Mouse (Mus musculus) embryonic facial prominence, embryonic 10.5 days (tissue): ENCODE data around the gene Arhgap20. TPM values are rescaled to one million over a fixed set of nuclear protein-coding genes. Genes with fewer than 3 reads are reported as not detected.

Source experiments
- DNase-seq: peaks from one replicate; pipeline ENCODE4 v3.0.0-alpha.2; 2017; ENCODE audit warnings: low spot score
- H3K27ac ChIP-seq: fragments of 300-500 bp; sonication (generic); replicated peaks from 2 replicates; pipeline ENCODE4 v1.5.1; 2016; ENCODE audit warnings: mild to moderate bottlenecking
- H3K27me3 ChIP-seq: fragments of 300-500 bp; sonication (generic); replicated peaks from 2 replicates; pipeline ENCODE4 v1.6.1; 2016; ENCODE audit warnings: low read depth, mild to moderate bottlenecking; ENCODE audit not compliant: poor library complexity, severe bottlenecking
- H3K36me3 ChIP-seq: fragments of 300-500 bp; sonication (generic); replicated peaks from 2 replicates; pipeline ENCODE4 v1.6.1; 2016; ENCODE audit warnings: mild to moderate bottlenecking, moderate library complexity
- H3K4me1 ChIP-seq: fragments of 300-500 bp; sonication (generic); 2 replicates; pipeline ENCODE4 v1.6.1; 2016
- H3K4me3 ChIP-seq: fragments of 300-500 bp; sonication (generic); 2 replicates; pipeline ENCODE4 v1.5.1; 2016; ENCODE audit warnings: mild to moderate bottlenecking, moderate library complexity
- H3K9me3 ChIP-seq: fragments of 300-500 bp; sonication (generic); 2 replicates; pipeline ENCODE4 v1.6.1; 2016; ENCODE audit warnings: mild to moderate bottlenecking
- WGBS: fragments of 180-500 bp; shearing (Covaris S2); methylation state at CpG from one replicate; pipeline ENCODE4 v1.1.7; 2016; 5-methylcytosine and 5-hydroxymethylcytosine counted together
- polyA plus RNA-seq: library from polyadenylated mRNA; unstranded; fragments of >200 nt; fragmentation: Nextera tagmentation; extraction: Ambion mirVana; gene quantifications from 2 replicates; pipeline ENCODE4 v1.2.1, GENCODE M21; 2016

The Arhgap20 gene
- polyA plus RNA-seq, 1 experiment from 2014 or later, result 1.5 TPM

DNA sequence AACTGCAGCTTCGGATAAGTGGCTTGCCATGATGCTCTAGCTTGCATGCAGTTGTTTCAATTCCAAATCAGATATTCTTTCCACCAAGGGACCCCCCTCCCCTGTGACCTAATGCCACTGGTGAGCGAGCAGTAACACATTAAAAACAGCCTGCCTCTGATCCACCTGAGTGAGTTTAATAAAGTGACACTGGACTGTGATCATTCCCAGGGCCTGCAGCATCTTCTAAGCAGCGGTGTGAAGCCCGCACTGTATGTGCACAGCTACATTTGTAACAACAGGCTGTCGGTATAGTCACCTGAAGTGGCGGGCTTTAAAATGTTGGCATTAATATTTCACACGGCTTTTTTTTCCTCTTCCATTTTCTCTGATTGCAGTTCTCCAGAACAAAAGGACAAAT lies 59.4 kb downstream of the Arhgap20 start:
- H3K4me3 ChIP-seq, result no peak overlapping the region
- DNase-seq, result no peak
- no peak overlapping the region for H3K27ac ChIP-seq
- no peaks in the 10 kb centered on the region for H3K36me3 ChIP-seq
- H3K9me3 ChIP-seq, result no peaks in the 10 kb centered on the region
- H3K27me3 ChIP-seq, result no peaks in the 10 kb centered on the region
- WGBS, result 92% methylated on average over 7 of the region's 7 CpGs
- H3K4me1 ChIP-seq, result no peaks in the 10 kb centered on the region

DNA sequence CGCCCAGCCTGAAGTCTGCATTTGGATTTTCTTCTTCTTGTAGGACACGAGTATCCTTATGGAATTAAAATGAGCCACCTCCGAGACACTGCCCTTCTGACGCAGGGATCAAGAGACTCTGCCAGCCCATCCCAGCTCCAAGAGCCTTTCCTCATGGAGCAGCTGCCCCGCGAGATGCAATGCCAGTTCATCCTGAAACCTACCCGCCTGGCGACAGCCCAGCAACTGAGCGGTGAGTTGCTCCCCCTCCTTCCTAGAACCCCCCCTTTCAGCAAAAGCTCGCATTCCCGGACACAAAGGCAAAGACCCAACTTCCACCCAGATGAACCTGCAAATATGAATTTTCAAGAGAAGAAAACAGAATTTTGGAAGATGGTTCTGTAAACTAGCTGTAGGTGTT lies 66.5 kb downstream of the Arhgap20 start:
- Histone ChIP-seq H3K36me3 (no peaks in the 10 kb centered on the region), H3K4me1 (no peaks in the 10 kb centered on the region), H3K27ac (no peak overlapping the region), H3K27me3 (no peaks in the 10 kb centered on the region), H3K4me3 (no peak overlapping the region), H3K9me3 (no peaks in the 10 kb centered on the region)
- no peak for DNase-seq
- 75% methylated on average over 11 of the region's 11 CpGs for WGBS

DNA sequence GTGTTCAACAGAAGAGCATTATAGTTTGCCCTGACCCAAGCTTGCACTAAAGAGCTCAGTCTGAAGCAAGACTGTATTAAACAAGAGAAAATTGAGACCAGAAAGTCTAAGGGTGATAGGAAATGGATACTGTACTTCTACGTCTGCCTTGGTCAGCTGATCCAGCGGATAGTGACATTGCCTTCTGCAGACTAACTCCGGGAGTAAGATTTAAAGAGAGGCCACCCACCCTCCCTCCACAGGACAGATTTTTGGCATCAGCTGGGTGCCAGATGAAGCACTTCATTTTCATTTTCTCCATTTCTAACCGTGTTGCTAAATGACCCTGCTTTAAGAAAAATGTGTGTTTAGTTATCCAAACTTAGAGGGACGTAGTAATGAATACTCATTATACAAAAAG lies 67.2 kb downstream of the Arhgap20 start:
- Histone ChIP-seq H3K9me3 (no peaks in the 10 kb centered on the region), H3K27ac (no peak overlapping the region), H3K4me1 (no peaks in the 10 kb centered on the region), H3K36me3 (no peaks in the 10 kb centered on the region), H3K4me3 (no peak overlapping the region), H3K27me3 (no peaks in the 10 kb centered on the region)
- no peak for DNase-seq
- WGBS, result 80% methylated on average over 5 of the region's 5 CpGs

DNA sequence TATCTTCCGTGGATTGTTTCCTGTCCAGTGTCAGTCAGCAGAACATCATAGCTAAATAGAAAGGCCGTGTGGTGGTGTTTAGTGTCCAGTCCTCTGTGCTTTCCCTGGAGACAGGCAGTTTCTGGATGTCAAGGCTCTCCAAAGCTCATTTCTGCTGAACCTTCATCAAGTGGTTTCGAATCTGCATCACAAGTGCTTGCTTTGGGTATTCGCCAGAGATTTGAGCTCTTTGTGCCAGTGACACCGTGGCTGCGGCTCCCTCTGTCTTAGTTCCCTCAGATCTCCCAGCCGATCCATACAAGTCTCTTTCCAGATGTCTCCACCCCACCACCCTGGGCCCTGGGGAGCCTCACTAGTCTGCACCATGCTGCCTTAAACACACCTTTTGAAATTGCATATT lies 72.6 kb downstream of the Arhgap20 start:
- no peak for DNase-seq
- WGBS, result 73% methylated on average over 7 of the region's 7 CpGs
- Histone ChIP-seq H3K27ac (no peak overlapping the region), H3K36me3 (no peaks in the 10 kb centered on the region), H3K4me3 (no peak overlapping the region), H3K4me1 (no peaks in the 10 kb centered on the region), H3K27me3 (no peaks in the 10 kb centered on the region), H3K9me3 (no peaks in the 10 kb centered on the region)

DNA sequence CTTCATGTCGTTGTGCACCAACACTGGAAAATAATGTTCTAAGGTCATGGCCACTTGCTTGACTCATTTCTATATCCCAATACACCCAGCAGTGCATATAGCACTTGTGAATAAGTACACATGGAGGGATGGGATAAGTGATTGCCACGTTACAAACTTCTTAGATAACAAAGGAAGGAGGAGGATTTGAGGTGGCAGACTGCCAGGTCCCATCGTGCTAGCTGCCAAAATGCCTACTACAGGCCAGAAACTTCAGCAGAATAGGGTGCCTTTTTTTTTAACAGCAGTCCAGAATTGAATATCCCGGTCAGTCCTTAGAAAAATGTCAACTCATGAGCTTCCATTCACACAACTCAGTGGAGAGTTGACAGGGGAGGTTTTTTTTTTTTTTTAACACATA lies 78.1 kb downstream of the Arhgap20 start:
- no peak overlapping the region for H3K27ac ChIP-seq
- no peaks in the 10 kb centered on the region for H3K27me3 ChIP-seq
- WGBS, result 86% methylated on average over 4 of the region's 4 CpGs
- no peaks in the 10 kb centered on the region for H3K36me3 ChIP-seq
- no peaks in the 10 kb centered on the region for H3K4me1 ChIP-seq
- no peak overlapping the region for H3K4me3 ChIP-seq
- no peaks in the 10 kb centered on the region for H3K9me3 ChIP-seq
- DNase-seq, result no peak

DNA sequence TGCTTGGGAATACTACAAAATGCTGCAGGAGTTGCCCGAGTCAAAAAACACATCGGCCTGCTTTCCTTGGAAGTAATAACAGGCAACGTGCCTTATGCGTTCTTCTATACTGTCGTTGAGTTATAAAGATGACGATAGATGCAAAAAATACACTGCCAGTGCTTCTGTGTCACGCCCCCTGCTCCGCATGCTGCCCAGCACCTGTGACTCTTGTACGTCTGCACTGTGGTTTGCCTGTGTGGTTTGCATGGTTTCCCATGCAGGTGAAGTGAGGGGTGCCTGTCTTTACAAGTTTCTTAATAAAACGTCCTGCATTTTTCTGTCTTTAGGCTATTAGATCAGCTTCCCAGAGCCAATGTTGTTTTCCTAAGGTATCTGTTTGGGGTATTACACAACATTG lies 80.7 kb downstream of the Arhgap20 start:
- no peak for DNase-seq
- 93% methylated on average over 10 of the region's 10 CpGs for WGBS
- H3K9me3 ChIP-seq, result no peaks in the 10 kb centered on the region

DNA sequence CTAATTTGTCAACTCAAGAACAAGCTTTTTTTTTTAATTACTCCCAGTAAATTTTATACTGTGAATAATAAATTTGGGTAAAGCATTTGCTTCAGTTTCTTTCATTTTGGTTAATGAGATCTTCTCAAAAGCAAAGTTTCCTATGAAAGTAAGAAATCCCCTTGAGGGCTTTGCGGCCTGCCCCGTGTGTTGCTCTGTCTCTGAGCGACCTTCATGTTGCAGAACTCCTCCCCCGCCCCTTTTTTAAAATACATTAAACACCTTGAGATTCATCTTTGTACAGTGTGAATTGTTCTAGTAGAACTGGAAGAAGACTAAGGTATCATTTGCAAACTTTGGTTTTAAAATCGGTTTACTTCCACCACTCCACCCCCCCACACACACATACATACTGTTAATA lies 88.6 kb downstream of the Arhgap20 start:
- no peak overlapping the region for H3K27ac ChIP-seq
- H3K4me3 ChIP-seq, result no peak overlapping the region
- no peaks in the 10 kb centered on the region for H3K36me3 ChIP-seq
- H3K9me3 ChIP-seq, result no peaks in the 10 kb centered on the region
- H3K4me1 ChIP-seq, result no peaks in the 10 kb centered on the region
- H3K27me3 ChIP-seq, result no peaks in the 10 kb centered on the region
- 89% methylated on average over 5 of the region's 5 CpGs for WGBS
- no peak for DNase-seq

More for the DNA sequence above, 80.7 kb downstream of the Arhgap20 start:
- H3K4me1 ChIP-seq, result no peaks in the 10 kb centered on the region
- no peaks in the 10 kb centered on the region for H3K27me3 ChIP-seq
- no peak overlapping the region for H3K27ac ChIP-seq
- H3K36me3 ChIP-seq, result no peaks in the 10 kb centered on the region
- no peak overlapping the region for H3K4me3 ChIP-seq

DNA sequence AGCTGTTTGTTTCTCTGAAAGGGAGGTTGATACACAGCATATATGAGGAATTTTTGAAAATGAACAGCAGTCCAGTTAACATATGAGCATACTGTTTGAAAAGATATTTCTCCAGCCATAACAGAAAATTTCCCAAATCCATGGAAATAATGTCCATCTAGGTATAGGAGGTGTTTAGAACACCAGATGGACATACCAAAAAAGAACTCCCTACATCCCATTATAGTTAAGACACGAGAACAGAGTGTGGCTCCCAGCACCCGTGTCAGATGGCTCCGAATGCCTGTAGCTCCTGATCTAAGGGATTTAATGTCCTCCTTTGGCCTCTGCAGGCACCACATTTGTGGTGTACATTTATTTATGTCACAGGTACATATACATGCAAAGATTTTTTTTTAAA lies 99.1 kb downstream of the Arhgap20 start:
- DNase-seq, result no peak
- WGBS, result 83% methylated on average over 3 of the region's 3 CpGs
- H3K4me1 ChIP-seq, result 0 out of 2 replicates have a peak, but pooled peaks cover 4% of the 10 kb centered on the region
- no peaks in the 10 kb centered on the region for H3K9me3 ChIP-seq
- H3K4me3 ChIP-seq, result no peak overlapping the region
- no peaks in the 10 kb centered on the region for H3K27me3 ChIP-seq
- H3K36me3 ChIP-seq, result no peaks in the 10 kb centered on the region
- no peak overlapping the region for H3K27ac ChIP-seq

DNA sequence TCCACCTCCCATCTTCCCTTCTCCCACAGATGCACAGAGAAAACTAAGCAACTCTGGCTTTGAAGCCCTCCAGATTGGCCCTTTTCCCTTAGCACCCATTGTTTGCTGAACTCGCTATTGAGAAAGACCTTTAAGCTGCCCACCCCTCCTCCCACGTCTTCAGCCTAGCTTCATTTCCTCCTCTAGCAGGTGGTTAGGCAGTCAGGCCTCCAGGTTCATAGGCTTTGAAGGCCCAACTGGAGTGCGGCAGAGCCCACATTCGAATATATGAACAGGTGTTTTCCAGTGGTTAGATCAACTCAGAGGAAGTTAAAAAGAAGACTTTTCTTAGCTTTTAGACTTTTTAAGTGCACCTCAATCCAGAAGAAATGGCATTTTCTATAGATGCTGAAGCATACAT lies 101.5 kb downstream of the Arhgap20 start:
- WGBS, result 65% methylated on average over 4 of the region's 4 CpGs
- H3K4me1 ChIP-seq, result 0 out of 2 replicates have a peak, but pooled peaks cover 4% of the 10 kb centered on the region
- no peak overlapping the region for H3K4me3 ChIP-seq
- no peak overlapping the region for H3K27ac ChIP-seq
- H3K36me3 ChIP-seq, result no peaks in the 10 kb centered on the region
- H3K9me3 ChIP-seq, result no peaks in the 10 kb centered on the region
- DNase-seq, result no peak
- H3K27me3 ChIP-seq, result no peaks in the 10 kb centered on the region

DNA sequence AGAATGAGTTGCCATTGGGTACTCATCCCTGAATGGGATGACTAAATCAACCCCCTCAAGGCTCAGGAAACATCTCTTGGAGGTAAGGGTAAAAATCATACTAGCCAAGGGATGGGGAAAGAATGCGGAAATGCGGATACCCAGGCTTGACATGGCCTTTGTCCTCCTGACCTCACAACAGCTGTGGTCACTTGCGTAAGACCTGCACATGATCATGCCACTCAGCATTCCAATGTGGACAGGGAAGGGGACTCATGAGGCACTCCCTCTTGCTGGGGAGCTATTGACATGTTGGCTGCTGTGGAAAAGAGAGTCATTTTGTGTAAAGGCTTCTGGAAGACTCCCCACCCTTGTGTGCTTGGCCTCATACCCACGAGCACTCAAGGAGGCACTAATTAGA lies 103.9 kb downstream of the Arhgap20 start:
- Histone ChIP-seq H3K36me3 (no peaks in the 10 kb centered on the region), H3K4me3 (no peak overlapping the region), H3K27ac (no peak overlapping the region), H3K9me3 (no peaks in the 10 kb centered on the region), H3K27me3 (no peaks in the 10 kb centered on the region), H3K4me1 (peaks cover 6% of the 10 kb centered on the region; the same call in 1 of the 2 replicates)
- 71% methylated on average over 4 of the region's 4 CpGs for WGBS
- no peak for DNase-seq

DNA sequence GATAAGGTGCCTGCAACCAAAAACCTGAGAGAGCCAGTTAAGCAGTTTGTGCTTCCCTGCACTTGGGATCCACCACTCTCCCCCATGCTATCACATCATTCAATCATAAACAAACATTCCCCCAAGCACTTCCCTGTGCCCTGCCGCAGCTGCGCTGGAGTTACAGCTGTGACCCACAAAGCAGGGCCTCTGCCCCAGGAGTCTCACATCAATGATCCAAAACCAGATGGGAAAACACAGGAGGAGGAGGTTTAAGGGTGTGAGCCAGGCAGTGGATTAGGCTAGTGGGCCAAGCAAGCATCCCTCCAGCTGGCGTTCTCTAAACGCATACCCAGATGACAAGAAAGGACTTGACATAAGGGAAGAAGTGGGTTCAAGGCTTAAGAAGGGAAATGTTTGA lies 109.2 kb downstream of the Arhgap20 start:
- WGBS, result 30% methylated on average over 4 of the region's 4 CpGs

DNA sequence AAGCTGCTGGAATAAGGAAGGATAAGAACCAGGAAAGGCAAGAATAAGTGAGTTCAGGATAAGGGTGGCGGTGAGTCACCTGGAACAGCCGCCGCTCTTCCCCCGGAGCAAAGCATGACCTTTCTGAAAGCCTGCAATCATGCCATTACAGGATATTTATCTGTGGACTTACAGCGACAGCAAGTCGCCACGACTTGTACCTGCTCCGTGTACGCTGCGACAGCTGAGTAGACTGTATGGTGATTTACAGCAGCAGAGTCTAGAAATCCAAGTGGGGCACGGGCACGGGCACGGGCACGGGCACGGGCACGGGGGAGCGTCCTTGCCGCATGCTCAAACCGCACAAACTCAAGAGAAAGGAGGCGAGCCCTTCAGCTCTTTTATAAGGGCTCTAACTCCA lies 110.4 kb downstream of the Arhgap20 start:
- H3K36me3 ChIP-seq, result no peaks in the 10 kb centered on the region
- no peaks in the 10 kb centered on the region for H3K27me3 ChIP-seq
- H3K27ac ChIP-seq, result no peak overlapping the region
- DNase-seq, result no peak
- no peak overlapping the region for H3K4me3 ChIP-seq
- WGBS, result 88% methylated on average over 20 of the region's 20 CpGs
- no peaks in the 10 kb centered on the region for H3K9me3 ChIP-seq
- peaks cover 16% of the 10 kb centered on the region for H3K4me1 ChIP-seq

More for the DNA sequence above, 109.2 kb downstream of the Arhgap20 start:
- Histone ChIP-seq H3K36me3 (no peaks in the 10 kb centered on the region), H3K4me3 (no peak overlapping the region), H3K27me3 (no peaks in the 10 kb centered on the region), H3K4me1 (peaks cover 16% of the 10 kb centered on the region), H3K27ac (no peak overlapping the region), H3K9me3 (no peaks in the 10 kb centered on the region)
- DNase-seq, result peak; percentile 60

DNA sequence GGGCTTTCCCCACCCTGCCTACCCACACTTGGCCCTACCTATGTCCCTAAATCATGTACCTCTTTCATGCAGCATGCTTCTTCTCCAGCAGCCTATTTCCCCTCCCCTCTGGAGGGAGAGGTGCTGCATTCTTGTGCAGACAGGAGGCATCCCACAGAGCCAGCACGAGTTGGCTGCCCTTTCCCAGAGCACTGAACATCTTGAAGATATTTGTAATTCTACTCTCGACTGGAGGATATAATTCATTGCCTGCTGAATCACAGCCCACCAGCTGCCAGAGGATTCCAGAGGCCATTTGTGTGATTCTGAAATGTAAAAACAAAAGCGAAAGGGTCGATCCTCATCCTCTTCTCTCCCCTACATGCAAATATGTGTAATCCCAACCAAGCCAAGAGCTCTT lies 116.2 kb downstream of the Arhgap20 start:
- H3K27ac ChIP-seq, result peak overlapping the region; percentile 37; the same call in 1 of the 2 replicates
- no peaks in the 10 kb centered on the region for H3K36me3 ChIP-seq
- no peak overlapping the region for H3K4me3 ChIP-seq
- H3K4me1 ChIP-seq, result peaks cover 15% of the 10 kb centered on the region
- H3K9me3 ChIP-seq, result no peaks in the 10 kb centered on the region
- 41% methylated on average over 4 of the region's 4 CpGs for WGBS
- peak; percentile 39 for DNase-seq
- H3K27me3 ChIP-seq, result no peaks in the 10 kb centered on the region

DNA sequence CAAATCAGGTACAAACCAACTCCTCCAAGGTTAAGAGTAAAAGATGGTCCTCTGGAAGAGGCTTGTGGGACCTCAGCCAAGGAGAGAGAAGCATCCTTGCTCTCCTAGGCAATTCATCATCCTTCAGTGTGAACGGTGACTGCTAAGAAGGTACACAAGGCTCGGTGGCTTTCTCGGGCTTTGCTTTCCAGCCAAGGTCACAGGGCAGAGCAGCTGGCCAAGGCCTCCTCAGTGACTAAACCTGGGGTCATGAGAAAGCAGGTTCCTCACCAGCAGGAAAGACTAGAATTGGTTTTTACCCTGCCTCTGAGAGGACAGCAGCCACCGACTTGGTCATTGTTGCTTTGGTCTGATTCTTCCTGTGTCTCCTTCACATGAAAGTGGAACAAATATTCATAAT lies 116.7 kb downstream of the Arhgap20 start:
- Histone ChIP-seq H3K27ac (peak overlapping the region; percentile 37), H3K36me3 (no peaks in the 10 kb centered on the region), H3K27me3 (no peaks in the 10 kb centered on the region), H3K9me3 (no peaks in the 10 kb centered on the region), H3K4me1 (peaks cover 15% of the 10 kb centered on the region), H3K4me3 (no peak overlapping the region)
- 74% methylated on average over 4 of the region's 4 CpGs for WGBS
- DNase-seq, result no peak
